Mouse (Mus musculus) left cerebral cortex, adult 9 months (tissue): ENCODE results near the gene Ap2s1.

ENCODE experiments used
- DNase-seq, 2 experiments: peaks; one replicate each; pipeline ENCODE4 v3.0.0; 2022; ENCODE audit warnings: low spot score in 2 of 2

Gene Ap2s1

DNA sequence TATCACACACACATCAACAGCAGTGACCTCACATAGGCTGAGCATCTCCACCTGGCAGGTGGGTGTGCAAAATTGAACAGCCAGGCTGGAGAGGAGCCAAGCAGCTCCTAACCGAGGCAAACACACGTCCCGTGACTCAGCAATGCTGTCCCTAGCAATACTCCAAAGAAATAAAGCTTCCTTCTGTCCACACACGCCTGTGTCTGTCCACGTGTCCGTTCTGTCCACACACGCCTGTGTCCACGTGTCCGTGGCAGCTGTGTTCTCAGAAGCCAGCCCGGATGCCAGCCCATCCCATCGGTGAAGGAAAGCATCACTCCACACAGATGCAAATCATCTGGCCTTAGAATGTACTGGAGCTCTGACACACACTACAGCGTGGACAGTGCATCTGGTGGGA lies 13.8 kb downstream of the Ap2s1 start:
- no peak for DNase-seq

DNA sequence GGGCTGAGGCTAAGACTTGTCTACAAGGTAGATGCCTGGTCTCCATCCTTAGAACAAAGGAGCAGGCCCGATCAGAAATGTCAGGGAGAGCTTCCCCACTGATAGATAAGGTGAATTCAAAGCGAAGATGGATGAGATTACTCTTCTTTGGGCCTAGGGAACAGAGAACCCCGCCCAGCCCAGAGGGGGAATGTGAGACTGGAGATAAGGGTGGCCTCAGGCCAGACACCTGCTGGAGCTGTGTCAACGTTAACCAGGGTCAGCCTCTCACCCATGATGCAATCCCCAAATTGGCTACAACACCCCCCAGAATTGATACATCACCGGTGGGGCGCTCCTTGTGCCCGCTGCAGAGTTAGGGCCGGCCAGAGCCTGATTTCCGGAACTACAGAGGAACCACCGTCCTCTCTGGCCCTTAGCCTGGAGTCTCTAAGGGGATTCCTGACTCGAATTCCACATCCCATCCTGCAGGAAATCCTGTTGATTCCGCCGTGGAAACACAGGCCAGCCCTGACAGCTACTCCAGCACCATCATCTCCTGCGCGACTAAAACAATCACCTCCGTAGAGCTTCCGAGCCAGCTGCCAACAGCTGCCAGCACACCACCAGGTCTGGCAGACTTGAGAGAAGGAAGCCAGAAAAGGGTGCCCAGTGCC lies 17.3 kb downstream of the Ap2s1 start:
- no peak for DNase-seq

DNA sequence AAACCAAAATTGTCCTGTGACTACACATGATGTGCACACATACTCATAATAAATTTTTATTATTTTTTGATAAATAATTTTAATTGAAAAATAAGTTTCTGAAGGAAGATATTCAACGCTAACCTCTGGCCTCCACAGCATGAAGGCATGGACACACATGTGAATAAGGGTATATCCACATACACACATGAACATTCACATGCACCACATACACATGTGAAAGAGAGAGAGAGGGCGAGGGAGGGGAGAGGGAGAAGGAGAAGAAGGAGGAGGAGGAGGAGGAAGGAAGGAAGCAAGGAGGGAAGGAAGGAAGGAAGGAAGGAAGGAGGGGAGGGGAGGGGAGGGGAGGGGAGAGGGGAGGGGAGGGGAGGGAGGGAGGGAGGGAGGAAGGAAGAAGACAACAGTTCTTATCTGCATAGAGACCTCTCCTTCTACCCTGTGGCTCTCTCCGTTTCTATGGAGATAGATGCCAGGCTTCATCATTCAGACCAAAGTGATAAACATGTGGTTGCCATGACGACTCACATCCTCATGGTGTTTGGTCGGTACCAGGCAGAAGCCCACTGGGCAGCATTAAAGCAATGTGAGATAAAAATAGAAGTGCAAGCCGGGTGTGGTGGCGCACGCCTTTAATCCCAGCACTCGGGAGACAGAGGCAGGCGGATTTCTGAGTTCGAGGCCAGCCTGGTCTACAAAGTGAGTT lies 20.8 kb downstream of the Ap2s1 start:
- no peak for DNase-seq

- DNase-seq: no peak
Observed at GRCm38 (mm10) chr7:16760292-16760691, 22.1 kb downstream of the Ap2s1 start.

DNA sequence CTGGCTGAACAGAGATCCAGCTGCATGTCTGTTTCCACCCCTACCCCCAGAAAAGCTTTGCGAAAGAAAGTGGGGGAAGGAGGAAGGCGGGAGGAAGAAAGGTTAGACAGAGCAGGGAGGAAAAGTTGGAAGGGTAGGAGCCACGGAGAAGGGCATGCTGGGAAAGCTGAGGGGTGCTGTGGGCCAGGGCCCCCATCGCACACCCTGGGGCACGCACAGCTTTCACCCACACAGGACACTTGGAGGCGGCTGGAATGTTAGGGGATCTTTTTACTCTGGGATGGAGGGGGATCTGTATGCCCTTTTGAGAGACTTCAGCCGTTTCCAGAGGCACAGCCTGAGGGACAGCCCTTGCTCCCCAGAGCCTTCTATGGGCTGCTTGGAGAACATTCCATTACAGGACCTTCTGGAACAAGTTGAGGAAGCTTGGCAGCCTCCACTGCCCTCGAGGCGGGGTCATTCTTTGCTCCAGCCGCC lies 22.8 kb downstream of the Ap2s1 start:
- no peak for DNase-seq

GRCm38 (mm10) chr7:16761630-16762029 lies 23.4 kb downstream of the Ap2s1 start:
- no peak for DNase-seq

- no peak for DNase-seq
Observed at GRCm38 (mm10) chr7:16763463-16764218, 25.4 kb downstream of the Ap2s1 start.

GRCm38 (mm10) chr7:16766443-16766842 lies 28.2 kb downstream of the Ap2s1 start:
- no peak for DNase-seq

DNA sequence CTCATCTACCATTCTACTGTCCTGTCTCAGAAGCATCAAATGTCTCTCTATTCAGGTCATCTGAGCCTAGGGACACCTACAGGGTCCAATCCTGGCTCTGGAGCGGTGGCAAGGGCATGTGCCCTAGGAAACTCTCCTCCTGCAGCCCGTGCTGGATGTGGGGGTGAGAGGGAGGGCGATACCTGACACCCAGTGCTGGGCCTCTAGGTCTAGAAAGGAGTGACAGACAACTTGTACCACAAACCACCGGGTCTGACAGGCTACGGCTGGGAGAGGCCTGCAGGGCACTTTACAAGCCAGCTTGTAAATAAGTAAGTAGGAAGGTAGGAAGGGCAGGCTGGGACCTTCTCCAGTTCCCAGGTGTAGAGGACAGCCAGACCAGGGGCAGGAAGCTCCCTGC lies 37.7 kb downstream of the Ap2s1 start:
- DNase-seq: no peak

- DNase-seq: no peak
Observed at GRCm38 (mm10) chr7:16780076-16780475, 41.9 kb downstream of the Ap2s1 start.

DNA sequence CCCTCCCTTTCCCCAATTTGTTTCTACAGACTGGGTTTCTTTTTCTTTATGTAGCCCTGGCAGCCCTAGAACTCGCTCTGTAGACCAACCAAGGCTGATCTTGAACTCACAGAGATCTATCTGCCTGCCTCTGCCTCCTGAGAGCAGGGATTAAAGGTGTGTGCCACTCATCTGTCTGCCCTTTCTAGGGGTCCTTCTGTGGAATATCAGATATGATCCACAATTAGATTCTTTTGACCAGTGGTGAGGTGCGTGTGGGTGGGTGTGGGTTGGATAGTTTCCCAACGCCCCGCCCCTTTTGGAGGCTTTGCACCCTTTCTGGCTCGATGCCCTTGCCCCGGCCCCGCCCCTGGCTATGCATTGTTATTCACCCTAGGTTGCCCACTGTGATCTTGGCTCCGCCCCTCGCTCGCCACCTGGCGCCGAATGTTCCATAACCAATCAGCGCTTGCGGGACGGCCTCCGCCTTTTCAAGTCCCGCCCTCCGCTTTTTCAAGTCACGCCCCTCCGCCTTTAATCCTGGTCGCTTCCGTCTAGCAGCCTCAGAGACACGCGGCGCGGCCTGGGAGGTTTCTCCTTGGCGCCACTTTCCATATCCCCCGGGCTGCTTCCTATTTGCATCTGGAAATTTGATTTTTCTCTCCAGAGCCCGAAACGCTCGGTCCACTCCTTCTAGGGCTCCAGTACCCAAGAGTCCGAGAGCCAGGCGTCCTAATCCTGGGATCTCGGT lies 42.8 kb downstream of the Ap2s1 start, which contains the start of gene Slc1a5:
TSS of gene Slc1a5 (plus strand) at position 516 of the 730 bp plus-strand sequence.
- DNase-seq: peak; percentile 22 to 71

DNA sequence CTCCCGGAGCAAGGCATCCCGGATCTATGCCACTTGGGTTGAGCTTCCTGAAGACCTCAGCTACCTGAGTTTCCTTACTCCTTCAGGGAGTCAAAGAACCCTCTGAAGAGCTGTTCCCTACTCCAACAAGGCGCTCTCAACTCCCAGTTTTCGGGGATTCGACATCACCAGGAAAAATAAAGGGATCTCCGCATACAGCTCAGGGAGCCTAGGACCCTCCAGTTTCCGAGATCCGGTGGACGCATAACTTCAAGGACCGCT lies 43.3 kb downstream of the Ap2s1 start:
- no peak for DNase-seq

DNA sequence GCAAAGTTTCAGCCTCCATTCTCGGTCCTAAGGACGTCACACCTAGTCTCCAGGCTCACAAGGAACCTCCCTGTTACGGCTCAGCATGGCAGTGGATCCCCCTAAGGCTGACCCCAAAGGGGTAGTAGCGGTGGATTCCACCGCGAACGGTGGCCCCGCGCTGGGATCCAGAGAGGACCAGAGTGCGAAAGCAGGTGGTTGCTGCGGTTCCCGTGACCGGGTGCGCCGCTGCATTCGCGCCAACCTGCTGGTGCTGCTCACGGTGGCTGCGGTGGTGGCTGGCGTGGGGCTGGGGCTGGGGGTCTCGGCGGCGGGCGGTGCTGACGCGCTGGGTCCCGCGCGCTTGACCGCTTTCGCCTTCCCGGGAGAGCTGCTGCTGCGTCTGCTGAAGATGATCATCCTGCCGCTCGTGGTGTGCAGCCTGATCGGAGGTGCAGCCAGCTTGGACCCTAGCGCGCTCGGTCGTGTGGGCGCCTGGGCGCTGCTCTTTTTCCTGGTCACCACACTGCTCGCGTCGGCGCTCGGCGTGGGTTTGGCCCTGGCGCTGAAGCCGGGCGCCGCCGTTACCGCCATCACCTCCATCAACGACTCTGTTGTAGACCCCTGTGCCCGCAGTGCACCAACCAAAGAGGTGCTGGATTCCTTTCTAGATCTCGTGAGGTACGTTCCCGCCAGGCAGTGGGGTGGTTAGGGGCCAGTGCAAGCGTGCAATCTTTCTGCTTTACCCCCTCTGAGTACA lies 43.8 kb downstream of the Ap2s1 start:
- no peak for DNase-seq

GRCm38 (mm10) chr7:16782555-16783125 lies 44.4 kb downstream of the Ap2s1 start:
- no peak for DNase-seq

DNA sequence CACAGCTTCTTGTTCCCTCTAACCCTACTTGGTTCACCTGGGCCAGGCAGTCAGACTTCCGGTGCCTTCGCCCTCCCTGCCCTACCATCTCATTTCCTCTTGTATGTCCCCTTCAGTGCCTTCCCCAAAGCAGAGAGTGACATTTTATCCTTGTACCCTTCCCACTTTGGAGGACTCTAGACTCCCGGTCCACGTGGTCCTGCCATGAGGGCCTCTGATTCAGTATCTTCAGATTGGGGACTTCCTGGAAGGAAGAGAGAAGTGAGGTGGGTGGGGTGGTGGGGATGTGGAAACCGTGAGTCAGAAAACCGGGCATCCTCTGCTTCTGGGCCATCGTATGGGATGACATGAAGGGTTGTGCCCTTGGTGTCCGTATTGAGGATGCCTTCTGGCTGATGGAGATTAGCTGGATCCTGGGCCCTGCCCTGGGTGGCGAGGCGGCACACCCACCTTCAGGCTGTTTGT lies 45.0 kb downstream of the Ap2s1 start:
- no peak for DNase-seq

DNA sequence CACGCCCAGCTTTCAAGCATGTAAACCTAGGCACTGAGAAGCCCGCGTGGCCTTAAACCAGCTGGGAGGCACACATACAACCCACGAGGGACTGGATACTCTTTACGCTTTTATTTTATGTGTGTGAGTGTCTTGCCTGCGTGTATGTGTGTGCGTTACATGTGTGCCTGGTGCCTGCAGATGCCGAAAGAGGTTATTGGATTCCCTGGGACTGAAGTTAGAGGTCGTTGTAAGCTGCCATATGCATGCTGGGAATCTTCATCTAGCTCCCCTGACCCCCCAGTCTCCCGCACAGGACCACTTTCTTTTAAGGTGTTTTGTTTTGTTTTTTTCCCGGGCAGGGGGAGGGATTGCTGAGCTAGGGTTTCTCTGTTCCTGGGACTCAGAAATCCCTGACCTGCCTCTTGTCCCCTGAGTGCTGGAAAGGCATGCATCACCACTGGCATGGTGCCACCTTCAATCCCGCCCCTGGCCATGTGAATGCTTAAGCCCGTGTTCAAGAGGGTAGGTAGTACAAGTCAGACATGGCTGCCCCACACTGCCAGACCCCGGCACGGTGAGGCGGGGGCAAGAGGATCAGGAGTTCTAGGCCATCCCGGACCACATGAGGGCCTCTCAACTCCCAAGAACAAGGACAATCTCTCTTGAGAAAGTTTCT lies 45.7 kb downstream of the Ap2s1 start:
- DNase-seq: no peak

- DNase-seq: no peak
Observed at GRCm38 (mm10) chr7:16784498-16784976, 46.3 kb downstream of the Ap2s1 start.

DNA sequence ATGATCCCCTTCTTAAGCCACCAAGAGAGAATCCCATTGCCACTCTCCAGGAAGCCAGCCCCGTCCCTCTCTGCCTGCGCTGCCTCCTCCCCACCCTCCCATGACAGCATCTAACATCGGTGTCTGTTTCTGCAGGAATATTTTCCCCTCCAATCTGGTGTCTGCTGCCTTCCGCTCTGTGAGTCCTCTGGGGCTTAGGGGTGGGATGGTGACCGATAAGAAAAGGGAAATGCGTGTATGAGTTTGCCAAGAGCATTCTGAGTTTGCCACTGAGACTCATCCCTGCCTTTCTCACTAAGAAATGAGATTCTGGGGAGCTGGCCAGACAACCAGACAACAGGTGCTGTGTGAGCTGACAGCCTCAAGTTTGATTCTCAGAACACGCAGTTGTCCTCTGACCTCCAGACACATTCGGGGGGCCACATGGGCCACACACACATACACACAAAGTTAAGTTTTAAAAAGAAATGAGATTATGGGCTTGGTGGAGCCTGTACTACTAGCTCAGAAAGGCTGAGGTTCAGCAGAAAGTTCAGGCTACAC lies 47.4 kb downstream of the Ap2s1 start:
- DNase-seq: no peak

- no peak for DNase-seq
Observed at GRCm38 (mm10) chr7:16792316-16792715, 54.1 kb downstream of the Ap2s1 start.
